Mouse (Mus musculus) gastrocnemius, adult 8-10 months (tissue): ENCODE measurements around the gene Arnt2. TPM values are rescaled to one million over a fixed set of nuclear protein-coding genes. Genes with fewer than 3 reads are reported as not detected.

ENCODE experiments used
- DNase-seq, 2 experiments: peaks; one replicate each; pipeline ENCODE4 v3.0.0; 2022; ENCODE audit warnings: low spot score in 2 of 2
- total RNA-seq, 4 experiments: library from RNA; stranded (reverse); gene quantifications; 2 replicates each; pipeline ENCODE4 v1.2.4; 2022

Arnt2 gene
- total RNA-seq, 4 experiments from 2014 or later = 0.35 to 1.7 (median 0.60) TPM

DNA sequence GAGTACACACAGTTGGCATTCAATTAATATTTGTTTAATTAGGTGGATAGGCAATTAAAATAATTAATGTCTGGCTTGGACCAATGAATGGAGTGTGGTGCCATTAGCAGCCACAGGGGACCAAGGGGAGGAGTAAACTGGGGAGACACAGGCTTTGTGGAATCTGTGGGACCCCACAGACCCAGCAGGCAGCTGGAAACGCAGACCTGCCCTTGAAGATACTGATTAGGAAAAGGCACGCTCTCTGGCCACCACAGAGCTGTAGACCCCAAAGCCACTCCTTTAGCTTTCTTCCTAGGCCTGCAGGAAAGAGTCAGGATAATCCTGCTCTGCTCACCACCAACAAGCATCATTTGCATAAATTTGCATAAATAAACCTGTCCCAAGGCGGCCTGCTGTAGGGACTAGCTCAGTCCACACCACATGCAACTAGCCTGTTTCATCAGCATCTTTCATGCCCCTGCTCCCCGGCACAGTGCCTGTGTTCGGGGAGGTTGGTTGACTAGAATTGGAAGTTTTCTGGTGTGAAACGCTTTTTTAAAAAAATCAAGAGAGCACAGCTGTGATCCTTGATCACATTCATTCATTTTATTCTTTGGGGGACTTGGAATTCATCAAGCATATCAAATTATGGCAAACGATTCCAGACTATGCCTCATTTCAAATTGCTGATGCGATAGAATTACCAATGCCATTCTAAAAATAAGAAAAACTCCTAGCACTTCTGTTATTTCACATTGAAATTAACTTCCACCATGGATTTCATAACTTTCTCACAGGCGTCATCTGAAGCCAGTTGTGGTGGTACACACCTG lies 8.1 kb downstream of the Arnt2 start:
- DNase-seq = no peak

DNA sequence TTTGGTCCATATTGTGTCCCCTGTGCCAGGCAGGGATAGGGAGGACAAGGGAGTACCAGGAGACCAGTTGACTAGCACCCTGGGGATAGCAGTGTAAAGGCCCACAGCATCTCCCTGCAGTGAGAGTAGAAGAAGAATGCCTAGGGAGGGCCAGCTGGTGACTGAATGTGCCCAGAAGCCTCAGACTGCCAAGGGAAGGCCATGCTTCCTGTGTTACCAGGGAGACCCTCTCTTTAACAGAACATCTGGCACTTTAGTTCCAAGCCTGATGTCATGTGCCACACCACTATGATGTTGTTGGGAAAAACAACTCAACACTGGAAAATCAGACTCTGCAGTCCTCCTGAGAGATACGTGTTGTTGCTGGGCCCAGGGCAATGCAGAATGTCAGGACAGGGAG lies 12.7 kb downstream of the Arnt2 start:
- no peak for DNase-seq

- no peak for DNase-seq
Observed at GRCm38 (mm10) chr7:84396581-84396980, 13.4 kb downstream of the Arnt2 start.

DNA sequence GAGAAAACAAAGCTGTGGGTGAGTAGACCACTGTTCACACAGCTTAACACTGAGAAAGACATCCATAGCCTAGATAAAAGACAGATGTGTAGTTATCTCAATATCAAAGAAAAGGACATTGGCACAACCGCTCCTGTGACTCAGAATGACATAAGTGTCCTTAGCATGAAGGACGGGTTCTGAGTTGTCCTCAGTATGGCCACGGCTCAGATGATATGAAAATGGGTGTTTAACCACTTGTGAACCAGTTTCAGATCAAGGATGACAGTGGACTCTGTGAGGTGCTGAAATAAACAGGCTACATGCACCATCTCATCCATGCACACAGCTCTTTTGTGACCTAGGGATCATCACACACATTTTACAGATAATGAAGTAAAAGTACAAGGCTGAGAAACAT lies 22.1 kb downstream of the Arnt2 start:
- DNase-seq = no peak

GRCm38 (mm10) chr7:84386472-84386871 lies 23.5 kb downstream of the Arnt2 start:
- DNase-seq = no peak

GRCm38 (mm10) chr7:84384778-84385177 lies 25.2 kb downstream of the Arnt2 start:
- DNase-seq = no peak

GRCm38 (mm10) chr7:84384086-84384485 lies 25.9 kb downstream of the Arnt2 start:
- DNase-seq = no peak

DNA sequence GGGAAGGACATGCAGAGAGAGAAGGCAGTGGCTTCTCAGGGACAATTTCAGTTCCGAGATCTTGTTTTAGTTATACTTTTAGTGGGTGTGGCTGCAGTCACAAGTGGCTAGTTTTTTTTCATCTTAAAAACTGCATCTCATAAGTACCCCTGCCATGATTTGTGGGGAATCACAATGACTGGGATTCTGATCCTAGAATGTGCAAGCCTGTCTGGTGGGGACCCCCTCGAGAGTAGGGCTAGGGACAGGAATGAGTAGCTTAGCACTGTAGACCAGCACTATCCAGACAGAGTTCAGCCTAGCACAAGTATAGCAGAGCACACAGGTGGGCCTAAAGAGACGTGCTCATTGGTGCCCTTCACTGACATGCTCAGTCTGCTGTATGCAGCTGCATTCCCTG lies 27.6 kb downstream of the Arnt2 start:
- no peak for DNase-seq

- no peak for DNase-seq
Observed at GRCm38 (mm10) chr7:84380810-84381209, 29.2 kb downstream of the Arnt2 start.

- DNase-seq = no peak
Observed at GRCm38 (mm10) chr7:84377330-84377729, 32.6 kb downstream of the Arnt2 start.

DNA sequence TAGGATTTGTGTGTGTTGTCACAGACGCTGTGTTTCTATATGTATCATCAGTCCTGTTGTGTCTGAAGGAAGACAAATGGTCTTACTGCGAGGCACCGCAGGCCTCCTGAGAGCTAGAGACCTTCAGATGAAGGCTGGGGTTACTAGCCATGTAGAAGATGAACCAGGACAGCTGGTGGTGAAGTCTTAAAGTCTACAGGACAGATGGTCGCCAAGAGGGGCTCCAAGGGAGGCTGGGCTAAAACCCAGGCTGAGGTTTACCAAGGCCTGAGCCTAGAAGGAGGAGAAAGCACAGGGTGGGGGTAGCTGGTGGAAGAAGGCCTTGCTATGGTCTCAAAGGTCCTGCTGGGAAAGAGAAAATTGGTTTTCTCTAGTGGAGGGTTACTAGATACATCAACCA lies 36.3 kb downstream of the Arnt2 start:
- no peak for DNase-seq

- no peak for DNase-seq
Observed at GRCm38 (mm10) chr7:84372871-84373270, 37.1 kb downstream of the Arnt2 start.

- no peak for DNase-seq
Observed at GRCm38 (mm10) chr7:84372280-84372679, 37.7 kb downstream of the Arnt2 start.

DNA sequence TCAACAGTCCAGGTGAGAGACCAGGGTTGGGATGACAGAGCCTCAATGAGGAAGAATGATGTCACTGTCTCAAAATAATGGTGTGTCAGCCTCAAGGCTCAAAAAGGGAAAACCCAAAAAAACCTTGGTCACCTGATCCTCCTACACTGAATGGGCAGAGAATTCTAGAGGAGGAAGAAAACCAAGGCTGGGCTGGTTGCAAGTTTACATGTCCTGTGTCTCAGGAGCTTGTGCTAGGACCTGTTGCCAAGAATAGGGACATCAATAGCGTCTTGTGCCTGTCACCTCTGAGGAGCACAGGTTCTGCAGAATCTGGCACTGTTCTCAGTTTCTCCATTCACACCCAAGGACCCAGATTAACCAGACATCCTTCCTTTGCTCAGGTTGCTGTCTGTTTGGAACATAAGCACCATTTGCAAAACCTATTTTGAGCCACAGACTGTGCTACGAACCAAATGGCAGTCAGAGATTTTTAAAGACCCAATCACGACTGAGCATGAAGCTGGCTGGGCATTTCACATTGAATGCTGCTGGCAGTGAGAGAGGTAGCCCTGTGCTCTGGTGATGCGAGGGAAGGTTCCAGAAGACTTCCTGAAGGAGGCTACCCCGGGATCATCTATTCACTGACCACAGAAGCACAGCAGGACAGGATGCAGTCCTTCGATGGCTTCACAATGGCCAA lies 38.9 kb downstream of the Arnt2 start:
- DNase-seq = no peak

DNA sequence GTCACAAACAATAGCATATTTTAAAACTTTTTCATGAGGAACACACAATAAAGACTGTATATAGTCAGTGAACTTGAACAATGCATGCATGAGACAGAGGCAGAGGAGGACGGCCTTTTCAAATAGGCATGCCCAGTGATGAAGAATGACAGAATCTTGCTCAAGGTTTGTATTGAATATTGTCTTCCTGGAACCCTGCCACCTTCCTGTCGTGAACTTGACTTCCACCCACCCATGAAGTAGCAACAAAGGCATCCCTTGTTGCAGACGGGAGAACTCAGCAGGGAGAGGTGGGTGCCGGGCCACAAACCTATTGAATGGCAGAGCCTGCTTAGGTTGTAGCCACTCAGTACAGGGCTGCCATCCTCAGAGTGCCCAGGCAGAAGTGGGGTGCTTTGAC lies 43.7 kb downstream of the Arnt2 start:
- no peak for DNase-seq

DNA sequence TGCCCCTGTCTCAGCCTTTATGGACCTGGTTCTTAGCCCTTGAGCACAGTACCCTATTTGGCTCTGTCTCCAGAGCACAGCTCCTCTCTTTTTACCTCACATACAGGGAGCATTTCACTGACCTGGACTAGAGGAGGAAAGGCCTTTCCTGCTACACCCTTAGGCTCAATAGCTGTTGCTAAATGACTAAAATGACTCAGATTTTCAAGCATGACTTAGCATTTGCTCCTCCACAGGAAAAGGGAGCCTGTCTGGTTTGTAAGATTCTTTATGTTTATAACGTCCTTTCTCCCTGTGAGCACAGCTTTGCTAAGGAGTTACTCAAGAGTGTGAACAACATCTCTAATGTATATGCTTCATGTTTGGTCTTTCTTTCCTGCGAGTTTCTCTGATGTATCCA lies 47.3 kb downstream of the Arnt2 start:
- DNase-seq = no peak

DNA sequence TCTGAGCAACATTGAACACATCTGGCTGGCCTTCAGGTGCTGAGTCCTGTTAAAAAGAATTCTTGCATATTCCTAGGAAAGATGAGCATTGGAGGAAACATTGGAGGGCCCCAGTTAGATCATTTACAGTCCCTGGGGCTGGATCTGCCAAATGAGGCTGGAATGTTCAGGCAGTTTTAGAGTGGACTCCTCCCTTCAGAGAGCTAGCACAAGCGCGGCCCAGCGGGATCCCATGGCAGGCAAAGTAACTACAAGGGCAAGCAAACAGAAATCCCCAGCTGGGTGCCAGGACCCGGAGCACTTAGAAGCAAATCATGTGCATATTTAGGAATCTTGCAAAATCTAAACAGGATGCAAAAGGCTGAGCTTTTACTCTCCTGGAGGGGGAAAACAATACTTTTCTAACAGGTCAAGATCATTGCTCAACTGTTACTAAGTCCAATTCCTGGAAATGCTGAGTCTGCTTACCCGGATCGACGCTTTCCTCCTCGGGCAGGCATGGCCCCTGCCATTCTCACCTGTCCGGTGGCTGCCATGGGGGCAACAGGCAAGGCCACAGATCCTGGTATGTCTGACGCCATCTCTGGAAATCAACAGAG lies 48.8 kb downstream of the Arnt2 start:
- DNase-seq = no peak

GRCm38 (mm10) chr7:84358426-84358825 lies 51.5 kb downstream of the Arnt2 start:
- DNase-seq = no peak

DNA sequence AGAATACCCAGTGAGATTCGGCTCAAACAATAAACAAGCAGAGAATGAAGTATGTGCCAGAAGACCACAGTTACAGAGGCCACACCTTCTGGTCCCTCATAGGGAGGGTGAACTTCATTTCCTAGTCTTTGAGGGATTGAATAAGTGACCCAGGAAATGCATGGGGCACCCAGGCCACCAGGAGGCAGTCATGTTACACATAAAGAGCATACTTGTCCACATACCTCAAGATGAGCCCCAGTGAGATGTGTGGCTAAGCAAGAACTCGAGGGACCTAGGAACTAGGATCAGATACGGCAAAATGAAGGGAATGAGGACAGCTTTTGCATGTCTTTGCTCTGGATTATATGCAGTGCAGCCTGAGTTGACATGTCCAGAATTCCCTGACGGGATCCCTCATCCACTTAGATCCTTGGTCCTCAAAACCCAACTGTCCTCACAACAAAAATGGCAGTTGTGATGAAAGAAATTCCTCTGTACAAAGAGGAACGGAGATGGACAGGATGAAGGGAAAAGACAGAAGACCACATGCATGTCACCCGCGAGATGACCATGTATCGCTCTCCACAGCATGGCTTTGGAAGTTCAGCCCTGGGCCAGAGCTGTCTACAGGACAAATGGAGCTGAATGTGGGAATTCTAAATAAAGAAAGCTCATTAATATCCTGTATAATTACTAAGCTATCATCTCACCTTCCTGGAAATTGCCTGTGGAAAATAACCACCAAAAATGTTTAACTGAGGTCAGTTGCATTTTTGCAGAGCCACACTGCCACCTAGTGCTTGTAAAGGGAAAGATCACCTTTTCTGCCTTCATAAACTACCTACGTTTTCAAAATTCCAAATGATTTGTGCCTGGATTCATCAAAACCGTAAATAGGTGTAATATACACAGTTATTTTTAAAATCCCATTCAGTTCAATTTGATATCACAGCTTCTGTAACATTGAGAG lies 54.1 kb downstream of the Arnt2 start:
- peak in 1 of 2 experiments; percentile 10 for DNase-seq

- no peak for DNase-seq
Observed at GRCm38 (mm10) chr7:84354890-84355289, 55.1 kb downstream of the Arnt2 start.

DNA sequence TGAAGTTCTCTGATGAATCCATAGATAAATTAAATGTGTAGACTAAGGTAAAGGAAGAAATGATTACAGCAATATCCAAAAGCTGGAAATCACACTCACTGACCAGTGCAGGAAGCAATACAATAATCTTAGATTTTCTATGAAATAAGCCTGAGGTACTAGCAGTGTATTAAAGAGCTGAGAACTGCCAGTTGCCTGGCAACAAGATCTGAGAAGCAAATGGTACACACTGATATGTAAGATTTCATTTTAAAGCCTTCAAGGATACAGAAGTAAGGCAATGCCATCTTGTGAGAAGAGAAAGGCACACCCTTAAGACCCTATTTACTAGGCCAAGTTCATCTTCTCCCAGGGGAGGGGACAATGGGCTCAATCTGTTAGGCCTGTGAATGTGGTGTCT lies 59.4 kb downstream of the Arnt2 start:
- no peak for DNase-seq
